Mouse (Mus musculus): ENCODE results near the gene Tmem252. TPM values are rescaled to one million over a fixed set of nuclear protein-coding genes. Genes with fewer than 3 reads are reported as not detected.

The Tmem252 gene
- total and polyA plus RNA-seq, 3 experiments: not detected

DNA sequence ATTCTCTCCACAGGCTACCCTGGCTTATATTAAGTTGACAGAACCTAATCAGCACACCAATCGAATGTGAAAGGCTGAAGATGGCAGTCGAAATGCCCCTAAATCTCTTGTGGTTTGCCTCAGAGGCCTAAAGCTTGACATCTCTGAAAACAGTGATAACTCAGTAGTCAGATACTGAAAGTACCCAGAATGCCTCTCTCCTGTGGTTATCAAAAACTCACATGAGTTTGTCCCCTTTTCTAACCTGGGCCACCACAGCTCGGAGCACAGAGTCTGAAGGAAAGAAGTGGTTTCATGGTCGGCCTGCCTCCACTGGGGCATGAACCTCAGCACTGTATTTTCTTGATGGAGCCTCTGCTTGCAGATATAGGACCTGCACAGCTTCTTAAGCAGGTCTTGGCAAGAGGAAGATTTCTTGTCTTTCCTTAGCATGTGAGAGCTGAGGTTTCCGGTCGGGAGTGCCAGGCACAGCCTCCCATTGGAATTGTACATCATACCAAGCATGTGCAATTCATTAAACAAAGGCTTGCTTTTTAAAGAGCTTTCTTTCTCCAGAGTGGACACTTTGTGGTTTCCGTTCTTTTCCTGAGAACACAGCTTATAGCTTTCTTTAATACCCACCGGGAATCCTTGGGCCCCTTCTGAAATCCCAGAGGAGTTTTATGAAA lies 27.5 kb upstream of the Tmem252 start:
- no peak overlapping the region for H3K9ac ChIP-seq (ENCODE audit: control insufficient read depth, low read depth, low read length, poor library complexity, severe bottlenecking)
- H3K27me3 ChIP-seq (ENCODE audit: control insufficient read depth in 1 of 2, insufficient read depth in 2 of 2, low read length in 2 of 2): peaks cover 0 to 4% of the 10 kb centered on the region in 2 experiments
- H3K36me3 ChIP-seq (ENCODE audit: control insufficient read depth in 1 of 2, insufficient read depth in 2 of 2, low read length in 2 of 2): no peaks in the 10 kb centered on the region
- TF ChIP-seq MEF2A (IDR thresholded peaks at IDR 0.05; ENCODE audit: extremely low read depth, insufficient replicate concordance, low read depth, low read length, poor library complexity, severe bottlenecking): no peak
- TF ChIP-seq POLR2AphosphoS5 (IDR thresholded peaks at IDR 0.05; ENCODE audit: borderline replicate concordance, low read depth, low read length): no peak
- no peaks in the 10 kb centered on the region for H3K79me2 ChIP-seq (ENCODE audit: control insufficient read depth, insufficient read depth, low read length, poor library complexity)
- H3K9me3 ChIP-seq (replicated peaks; ENCODE audit: insufficient read depth, low read length): no peaks in the 10 kb centered on the region
- H3K27ac ChIP-seq (ENCODE audit: control insufficient read depth, low read depth, low read length): no peak overlapping the region
- no peaks in the 10 kb centered on the region for H3K4me1 ChIP-seq (ENCODE audit: control insufficient read depth in 1 of 2, insufficient read depth in 2 of 2, low read length in 2 of 2)
- no peak overlapping the region for H3K4me3 ChIP-seq (ENCODE audit: control insufficient read depth in 1 of 2, insufficient read depth in 1 of 2, low read depth in 2 of 2, low read length in 2 of 2)
- DNase-seq (ENCODE audit: low read depth, low spot score): no peak

- H3K9me3 ChIP-seq (replicated peaks; ENCODE audit: insufficient read depth, low read length): no peaks in the 10 kb centered on the region
- peaks cover 0 to 1% of the 10 kb centered on the region in 2 experiments; a peak in 2 of 4 replicates for H3K27me3 ChIP-seq (ENCODE audit: control insufficient read depth in 1 of 2, insufficient read depth in 2 of 2, low read length in 2 of 2)
- H3K4me1 ChIP-seq (ENCODE audit: control insufficient read depth in 1 of 2, insufficient read depth in 2 of 2, low read length in 2 of 2): no peaks in the 10 kb centered on the region
- DNase-seq (ENCODE audit: low read depth, low spot score): no peak
- no peaks in the 10 kb centered on the region for H3K79me2 ChIP-seq (ENCODE audit: control insufficient read depth, insufficient read depth, low read length, poor library complexity)
- H3K36me3 ChIP-seq (ENCODE audit: control insufficient read depth in 1 of 2, insufficient read depth in 2 of 2, low read length in 2 of 2): no peaks in the 10 kb centered on the region
- no peak overlapping the region for H3K4me3 ChIP-seq (ENCODE audit: control insufficient read depth in 1 of 2, insufficient read depth in 1 of 2, low read depth in 2 of 2, low read length in 2 of 2)
- TF ChIP-seq CTCF (IDR thresholded peaks at IDR 0.05 in 2 of 3, conservative IDR thresholded peaks at IDR 0.05 in 1 of 3; ENCODE audit: control insufficient read depth in 1 of 3, insufficient read depth in 1 of 3, low read depth in 2 of 3, low read length in 3 of 3, poor library complexity in 1 of 3, severe bottlenecking in 1 of 3) (no peak), UBTF (IDR thresholded peaks at IDR 0.05; ENCODE audit: borderline replicate concordance, insufficient read depth, low read depth, low read length) (no peak), MAZ (IDR thresholded peaks at IDR 0.05; ENCODE audit: low read depth, low read length) (no peak), ELF1 (IDR thresholded peaks at IDR 0.05; ENCODE audit: low read depth, low read length) (no peak), POLR2AphosphoS5 (IDR thresholded peaks at IDR 0.05; ENCODE audit: borderline replicate concordance, low read depth, low read length) (no peak)
- no peak overlapping the region for H3K9ac ChIP-seq (ENCODE audit: control insufficient read depth, low read depth, low read length, poor library complexity, severe bottlenecking)
- no peak overlapping the region for H3K27ac ChIP-seq (ENCODE audit: control insufficient read depth, low read depth, low read length)
Measured at GRCm38 (mm10) chr19:24648016-24648415, 25.8 kb upstream of the Tmem252 start.

- Histone ChIP-seq H3K27me3 (ENCODE audit: control insufficient read depth in 1 of 2, insufficient read depth in 2 of 2, low read length in 2 of 2) (no peaks in the 10 kb centered on the region; a peak in 1 of 4 replicates), H3K4me3 (ENCODE audit: control insufficient read depth in 1 of 2, insufficient read depth in 1 of 2, low read depth in 2 of 2, low read length in 2 of 2) (no peak overlapping the region), H3K27ac (ENCODE audit: control insufficient read depth, low read depth, low read length) (no peak overlapping the region), H3K79me2 (ENCODE audit: control insufficient read depth, insufficient read depth, low read length, poor library complexity) (no peaks in the 10 kb centered on the region), H3K9me3 (replicated peaks; ENCODE audit: insufficient read depth, low read length) (no peaks in the 10 kb centered on the region), H3K36me3 (ENCODE audit: control insufficient read depth in 1 of 2, insufficient read depth in 2 of 2, low read length in 2 of 2) (no peaks in the 10 kb centered on the region), H3K9ac (ENCODE audit: control insufficient read depth, low read depth, low read length, poor library complexity, severe bottlenecking) (no peak overlapping the region), H3K4me1 (ENCODE audit: control insufficient read depth in 1 of 2, insufficient read depth in 2 of 2, low read length in 2 of 2) (no peaks in the 10 kb centered on the region)
- no peak for DNase-seq (ENCODE audit: low read depth, low spot score)
- no peak for TF ChIP-seq TAL1 (IDR thresholded peaks at IDR 0.05; ENCODE audit: low read length)
Measured at GRCm38 (mm10) chr19:24650428-24650827, 23.4 kb upstream of the Tmem252 start.
